Mouse (Mus musculus): ENCODE measurements around the gene Ndufb6.

DNA sequence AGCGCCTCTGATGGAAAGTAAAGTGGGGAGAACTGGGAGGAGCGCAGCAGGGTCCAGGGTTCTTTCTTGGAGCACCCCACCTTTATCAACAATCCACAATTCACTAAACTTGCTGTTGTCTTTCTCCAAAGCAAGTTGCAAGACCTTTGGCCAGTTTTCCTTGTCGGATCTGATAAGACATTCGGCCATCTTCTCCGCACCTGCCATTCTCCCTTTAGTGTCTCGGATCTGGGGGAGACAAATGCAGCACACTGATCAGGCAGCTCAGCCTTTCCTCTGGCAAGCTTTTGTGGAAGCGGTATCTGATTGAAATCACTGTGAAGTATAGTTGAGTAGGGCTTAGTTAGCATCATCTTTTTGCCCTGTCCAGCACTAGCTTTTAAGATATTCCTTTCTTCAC, 51.3 kb downstream of the Ndufb6 start:
- no peak for TF ChIP-seq CTCF (IDR thresholded peaks at IDR 0.05; ENCODE audit: low read depth)
- TF ChIP-seq EP300 (IDR thresholded peaks at IDR 0.05; ENCODE audit: low read depth): no peak

Measured in liver, postnatal 0 days (tissue).